Mouse (Mus musculus) fat pad, adult 2 months (tissue): Measurements from ENCODE around the gene Gm20458.

Source experiments
- DNase-seq: peaks from one replicate; pipeline ENCODE4 v3.0.0-alpha.2; 2011; ENCODE audit warnings: low read depth, low spot score; ENCODE audit errors: extremely low read depth

The Gm20458 gene

GRCm38 (mm10) chr2:164453047-164453757 is 7.6 kb upstream of the Gm20458 start:
- DNase-seq: no peak

- DNase-seq: no peak
Measured at GRCm38 (mm10) chr2:164453887-164454500, 6.8 kb upstream of the Gm20458 start.

- peak; percentile 84 for DNase-seq
Measured at GRCm38 (mm10) chr2:164454846-164455245, 5.9 kb upstream of the Gm20458 start.

GRCm38 (mm10) chr2:164455421-164456190 is 5.2 kb upstream of the Gm20458 start:
- DNase-seq: peak; percentile 92

- DNase-seq: no peak
Measured at GRCm38 (mm10) chr2:164456413-164456812, 4.4 kb upstream of the Gm20458 start.

- DNase-seq: no peak
Measured at GRCm38 (mm10) chr2:164456864-164457300, 3.9 kb upstream of the Gm20458 start, which contains the start of gene Sys1. Gene Sys1, plus strand, starts transcription at chr2:164456964.

GRCm38 (mm10) chr2:164457942-164458341 is 2.8 kb upstream of the Gm20458 start:
- DNase-seq: no peak

- no peak for DNase-seq
Measured at GRCm38 (mm10) chr2:164458535-164458934, 2.2 kb upstream of the Gm20458 start.

GRCm38 (mm10) chr2:164465161-164465560 is 4.4 kb downstream of the Gm20458 start:
- no peak for DNase-seq

GRCm38 (mm10) chr2:164466787-164467186 is 6.0 kb downstream of the Gm20458 start:
- DNase-seq: no peak

GRCm38 (mm10) chr2:164470254-164470653 is 9.5 kb downstream of the Gm20458 start:
- DNase-seq: no peak

GRCm38 (mm10) chr2:164473624-164474023 is 12.9 kb downstream of the Gm20458 start, which contains the start of gene Trp53tg5:
Gene Trp53tg5, minus strand, starts transcription at chr2:164473724.
- no peak for DNase-seq

GRCm38 (mm10) chr2:164485681-164486257 is 25.0 kb downstream of the Gm20458 start, which contains the start of gene Dbndd2:
Gene Dbndd2, plus strand, starts transcription at chr2:164486106.
- no peak for DNase-seq

- DNase-seq: no peak
Measured at GRCm38 (mm10) chr2:164486258-164487114, 25.7 kb downstream of the Gm20458 start.

- no peak for DNase-seq
Measured at GRCm38 (mm10) chr2:164487115-164487527, 26.4 kb downstream of the Gm20458 start.

GRCm38 (mm10) chr2:164487812-164488211 is 27.0 kb downstream of the Gm20458 start:
- DNase-seq: no peak

GRCm38 (mm10) chr2:164494126-164494525 is 33.4 kb downstream of the Gm20458 start:
- no peak for DNase-seq

- no peak for DNase-seq
Measured at GRCm38 (mm10) chr2:164496331-164496730, 35.6 kb downstream of the Gm20458 start.

GRCm38 (mm10) chr2:164496847-164497690 is 36.3 kb downstream of the Gm20458 start, which contains the start of gene Pigt:
Gene Pigt, plus strand, starts transcription at chr2:164497520.
- no peak for DNase-seq
